Mouse (Mus musculus) lung, postnatal 36 days (tissue): Measurements from ENCODE around the gene Plxnb3.
"Not testable (repeated sequence)": the region's sequence is repeated elsewhere in the genome, so short reads cannot be mapped to it uniquely, and the experiment has no call there.

Source experiments
- DNase-seq: peaks from one replicate; pipeline ENCODE4 v3.0.0; 2022; ENCODE audit warnings: mixed read lengths

Gene Plxnb3

DNA sequence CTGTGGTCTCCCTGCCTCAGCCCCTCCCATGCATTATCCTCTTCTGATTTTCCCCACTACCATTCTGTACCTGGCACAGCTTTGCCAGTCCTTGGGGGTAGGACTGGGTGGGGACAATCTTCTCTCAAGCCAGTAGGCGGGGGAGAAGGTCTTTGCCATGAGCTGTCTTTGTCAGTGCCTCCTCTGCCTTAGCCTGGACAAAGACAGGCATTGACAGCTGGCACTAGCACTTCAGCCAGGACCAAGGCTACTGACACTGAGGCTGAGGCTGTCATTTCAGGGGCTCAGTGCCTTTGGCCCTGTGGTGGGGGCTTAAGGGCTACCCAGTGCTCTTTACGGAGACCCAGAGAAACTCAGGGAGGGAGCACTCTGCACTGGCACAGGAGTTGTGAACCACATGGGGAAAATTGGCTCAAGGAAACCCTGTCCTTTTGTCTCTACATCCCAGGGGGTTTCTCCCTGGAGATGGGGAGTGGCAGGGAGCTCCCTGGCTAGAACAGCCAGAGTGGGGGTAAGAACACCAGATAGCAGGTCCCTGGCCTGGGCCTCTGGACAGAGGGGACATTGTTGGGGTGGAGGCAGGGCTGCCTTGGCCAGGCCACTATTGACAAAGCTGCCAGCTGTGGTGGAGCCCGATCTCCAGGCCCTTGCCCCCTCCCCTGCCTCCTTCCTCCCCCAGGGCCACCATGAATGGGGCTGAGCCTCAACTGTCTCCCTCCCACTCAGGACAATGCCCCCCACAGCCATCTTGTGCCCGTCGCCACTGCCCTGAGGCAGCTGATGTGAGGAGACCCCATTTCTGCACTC is at the start of gene Plxnb3:
TSS of gene Plxnb3 (plus strand) at position 757 of the 807 bp plus-strand sequence.
- no peak for DNase-seq

DNA sequence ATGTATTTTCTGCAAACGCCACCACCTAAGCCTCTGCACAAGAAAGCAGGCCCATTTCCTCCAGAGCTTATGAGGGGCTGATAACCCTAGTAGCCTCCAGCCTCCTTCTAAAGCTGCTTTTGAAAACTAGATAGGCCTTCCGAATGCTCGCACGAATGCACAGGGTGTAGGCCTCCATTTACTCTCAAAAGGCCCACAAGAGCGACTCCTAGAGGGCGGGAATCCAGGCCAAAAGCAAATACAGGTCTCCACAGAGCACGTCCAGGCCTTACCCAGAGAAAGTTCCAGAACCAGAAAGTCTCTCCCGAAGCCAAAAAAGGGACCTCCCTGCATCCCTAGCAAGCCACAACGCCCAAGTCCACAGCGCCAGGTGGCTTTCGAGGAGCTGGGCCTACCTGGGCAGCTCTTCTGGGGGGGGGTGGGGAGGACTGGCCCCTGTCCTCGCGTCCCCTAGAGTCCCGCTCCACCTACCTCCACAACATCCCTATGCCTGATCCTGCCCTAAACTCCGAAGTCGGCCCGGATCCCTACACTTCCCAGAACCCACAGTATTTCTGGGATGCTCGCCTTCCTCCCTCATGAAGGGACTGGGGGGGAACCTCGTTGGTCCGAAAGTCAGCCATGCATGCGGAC is 41.3 kb upstream of the Plxnb3 start:
- peak; percentile 72 for DNase-seq

DNA sequence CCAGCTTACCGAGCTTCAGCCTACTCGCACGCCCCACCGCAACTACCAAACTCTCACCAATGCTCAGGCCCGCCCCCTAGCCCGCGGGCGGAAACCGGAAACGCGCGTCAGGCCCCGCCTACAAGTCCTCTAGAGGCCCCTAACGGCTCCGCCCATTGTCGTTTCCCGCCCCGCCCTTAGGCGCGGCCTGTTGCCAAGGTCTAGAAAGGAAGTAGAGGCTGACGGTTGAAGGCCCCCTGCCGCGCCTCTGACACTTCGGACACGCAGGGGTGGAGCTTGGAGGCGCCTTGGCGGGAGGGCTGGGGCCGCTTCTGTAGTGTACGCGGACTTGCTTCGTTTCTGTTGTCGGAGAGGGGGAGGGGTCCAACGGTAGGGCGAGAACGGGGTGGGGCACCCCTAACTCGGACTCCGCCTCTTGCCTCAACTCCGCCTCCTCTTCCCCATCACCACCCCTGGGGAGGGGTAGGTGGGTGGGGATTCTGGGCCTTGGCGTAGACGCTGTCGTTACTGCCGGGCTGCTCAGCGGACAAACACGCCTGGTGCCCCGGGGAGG is 40.7 kb upstream of the Plxnb3 start, which contains the start of the genes Bcap31 and Abcd1:
TSS of gene Bcap31 (minus strand) at position 67 of the 553 bp plus-strand sequence.
TSS of gene Abcd1 (plus strand) at position 489 of the 553 bp plus-strand sequence.
- DNase-seq, result peak; percentile 98

DNA sequence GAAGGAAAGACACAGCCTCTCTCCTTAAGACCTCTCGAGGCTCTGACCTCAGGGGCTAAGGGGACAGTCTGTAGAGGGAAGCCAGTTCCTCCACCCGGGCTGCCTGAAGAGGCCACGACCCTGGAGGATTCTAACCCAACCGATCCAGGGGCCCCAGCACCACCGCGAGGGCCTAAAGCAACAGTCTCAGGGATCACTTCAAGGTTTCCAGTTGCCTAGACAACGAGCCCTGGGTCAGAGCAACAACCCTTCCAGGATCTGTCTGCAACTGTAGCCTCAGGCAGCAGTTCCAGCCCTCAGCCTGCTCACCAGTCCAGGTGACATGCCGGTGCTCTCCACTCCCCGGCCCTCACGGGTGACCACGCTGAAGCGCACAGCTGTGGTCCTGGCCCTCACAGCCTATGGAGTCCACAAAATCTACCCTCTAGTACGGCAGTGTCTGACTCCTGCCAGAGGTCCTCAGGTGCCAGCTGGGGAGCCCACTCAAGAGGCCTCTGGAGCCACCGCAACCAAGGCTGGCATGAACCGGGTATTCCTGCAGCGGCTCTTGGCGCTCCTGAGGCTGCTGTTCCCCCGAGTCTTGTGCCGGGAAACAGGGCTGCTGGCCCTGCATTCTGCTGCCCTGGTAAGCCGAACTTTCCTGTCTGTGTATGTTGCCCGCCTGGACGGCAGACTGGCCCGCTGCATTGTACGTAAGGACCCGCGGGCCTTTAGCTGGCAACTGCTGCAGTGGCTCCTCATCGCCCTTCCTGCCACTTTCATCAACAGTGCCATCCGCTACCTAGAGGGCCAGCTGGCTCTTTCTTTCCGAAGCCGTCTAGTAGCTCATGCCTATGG is 40.0 kb upstream of the Plxnb3 start:
- peak; percentile 14 for DNase-seq

DNA sequence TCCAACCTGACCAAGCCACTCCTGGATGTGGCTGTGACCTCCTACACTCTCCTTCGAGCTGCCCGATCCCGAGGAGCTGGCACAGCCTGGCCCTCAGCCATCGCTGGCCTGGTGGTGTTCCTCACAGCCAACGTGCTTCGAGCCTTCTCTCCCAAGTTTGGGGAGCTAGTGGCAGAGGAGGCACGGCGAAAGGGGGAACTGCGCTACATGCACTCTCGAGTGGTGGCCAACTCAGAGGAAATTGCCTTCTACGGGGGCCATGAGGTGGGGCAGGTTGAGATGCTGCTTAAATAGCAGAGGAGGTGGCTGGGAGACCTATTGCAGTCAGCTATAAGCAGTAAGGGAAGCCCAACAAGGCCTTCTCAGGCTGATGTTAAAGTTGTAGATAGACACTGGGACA is 39.2 kb upstream of the Plxnb3 start:
- peak; percentile 30 for DNase-seq

DNA sequence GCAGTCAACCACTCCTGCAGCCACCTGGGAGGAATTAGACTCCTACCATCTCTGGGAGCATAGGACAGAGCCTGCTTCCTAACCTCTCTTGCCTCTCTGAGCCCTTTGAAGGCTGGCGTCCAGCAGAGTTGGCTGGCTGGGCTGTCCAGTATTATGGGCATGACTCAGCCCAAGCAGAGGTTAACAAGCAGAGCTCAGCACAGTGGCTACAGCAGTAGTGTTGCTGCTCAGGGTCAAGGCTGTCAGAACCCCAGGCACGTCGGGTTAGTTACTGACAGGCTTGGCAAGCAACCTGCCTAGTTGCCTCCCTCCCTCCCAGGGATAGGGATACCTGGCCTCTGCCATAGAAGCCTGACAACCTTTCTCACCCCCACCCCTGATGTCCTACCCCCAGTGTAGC is 38.6 kb upstream of the Plxnb3 start:
- DNase-seq, result peak; percentile 22

DNA sequence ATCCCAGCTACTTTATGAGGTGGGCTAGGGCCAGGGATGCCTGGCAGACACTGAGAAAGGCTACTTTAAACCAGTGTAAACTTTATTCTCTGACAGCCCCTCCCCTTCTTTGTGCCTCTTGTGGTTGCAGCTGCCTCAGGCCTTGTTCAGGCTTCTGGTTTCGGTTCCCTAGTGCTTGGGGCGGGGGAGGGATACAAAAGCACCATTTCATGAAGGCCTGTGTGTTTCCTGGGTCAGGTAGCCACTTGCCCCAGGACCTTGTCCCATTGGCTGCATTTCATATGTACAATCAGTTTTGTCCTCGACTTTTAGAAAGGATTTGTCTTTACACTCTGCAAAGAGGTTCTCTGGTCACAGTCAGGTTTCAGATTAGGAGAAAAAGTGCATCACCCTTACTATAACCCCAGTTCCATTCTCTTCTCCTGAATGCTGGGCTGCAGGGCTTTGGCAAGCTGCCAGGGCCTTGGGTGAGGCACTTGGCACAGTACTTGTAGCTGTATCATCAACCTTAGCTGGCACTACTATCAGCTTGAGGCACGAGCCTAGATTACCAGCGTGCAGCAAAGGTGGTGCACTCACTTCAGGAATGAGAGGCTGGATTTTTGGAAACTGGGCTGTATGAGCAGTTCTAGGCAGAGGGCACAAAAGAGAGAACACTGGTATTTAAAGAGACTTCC is 38.1 kb upstream of the Plxnb3 start:
- DNase-seq, result peak; percentile 67

DNA sequence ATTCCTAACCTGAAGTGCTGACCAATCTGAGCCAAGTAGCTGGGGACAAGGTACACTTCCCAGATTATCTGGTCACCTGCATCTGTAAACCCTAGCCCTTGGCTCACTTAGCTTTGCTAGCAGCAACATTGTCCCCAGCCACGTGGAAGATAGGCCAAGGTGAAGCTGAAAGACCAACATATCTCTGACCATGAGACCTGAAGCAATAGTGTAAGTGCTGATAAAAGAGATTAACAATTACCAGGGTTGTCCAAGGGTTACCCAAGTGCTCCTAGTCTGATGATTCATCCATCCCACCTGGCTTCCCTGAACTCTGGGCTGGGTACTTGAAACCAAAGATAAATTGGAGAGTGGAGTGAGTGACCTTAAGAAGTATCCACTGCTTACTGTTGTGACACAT is 26.0 kb upstream of the Plxnb3 start:
- DNase-seq, result no peak

DNA sequence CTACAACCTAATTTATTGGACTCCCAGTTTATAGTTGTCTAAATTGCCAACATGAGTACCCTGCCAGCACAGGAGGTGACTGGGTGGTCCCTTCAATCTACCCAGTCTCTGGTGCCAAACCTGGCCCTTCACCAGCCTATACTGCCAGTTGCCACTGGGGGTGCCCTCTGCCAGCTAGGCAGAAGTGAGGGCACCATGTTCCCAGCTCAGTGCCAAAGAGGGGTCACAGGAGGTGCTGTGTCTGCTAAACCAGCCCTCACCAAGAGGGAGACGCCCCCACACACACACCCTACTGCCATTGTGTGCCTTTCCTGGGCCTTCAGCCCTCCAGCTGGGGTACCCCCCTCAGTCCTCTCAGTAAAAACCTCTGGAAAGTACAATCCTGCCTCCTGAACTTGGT is 18.7 kb upstream of the Plxnb3 start:
- no peak for DNase-seq

DNA sequence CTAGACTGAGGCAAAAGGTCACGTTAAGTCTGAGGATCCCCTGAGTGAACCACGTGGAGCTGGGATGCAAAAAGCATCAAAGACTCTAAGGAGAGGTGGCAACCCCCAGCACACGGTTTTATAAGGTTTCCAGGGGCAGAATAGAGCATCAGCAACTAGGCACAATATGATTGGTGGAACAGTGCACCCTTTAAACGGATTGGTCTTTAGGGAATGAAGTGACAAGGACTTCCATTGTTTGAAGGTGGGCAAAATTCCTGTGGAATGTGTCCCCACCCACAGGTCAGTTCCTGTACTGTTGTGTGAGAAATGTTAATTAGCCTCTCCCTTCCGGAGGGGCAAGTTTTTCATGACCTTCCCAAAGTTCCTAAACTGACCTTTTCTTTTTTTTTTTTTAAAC is 17.7 kb upstream of the Plxnb3 start:
- no peak for DNase-seq

DNA sequence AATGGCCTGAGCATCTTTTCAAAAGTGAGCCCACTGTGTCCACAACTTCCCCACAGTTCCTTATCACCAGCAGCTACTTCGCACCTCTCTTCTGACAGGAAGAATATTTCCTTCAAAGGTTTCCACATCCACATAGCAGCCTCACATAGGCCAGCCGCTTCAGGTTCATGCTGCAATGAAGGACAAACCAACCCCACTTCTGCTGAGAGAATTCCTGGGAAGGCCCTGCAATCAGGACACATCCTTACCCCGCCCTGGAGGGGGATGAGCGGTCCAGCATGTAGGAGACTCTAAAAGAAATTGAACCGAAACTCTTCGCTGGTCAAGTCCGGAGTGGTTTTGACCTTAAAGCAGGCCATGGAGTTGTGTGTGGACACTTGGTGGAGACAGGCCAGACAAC is 17.0 kb upstream of the Plxnb3 start:
- DNase-seq, result not testable (repeated sequence)

DNA sequence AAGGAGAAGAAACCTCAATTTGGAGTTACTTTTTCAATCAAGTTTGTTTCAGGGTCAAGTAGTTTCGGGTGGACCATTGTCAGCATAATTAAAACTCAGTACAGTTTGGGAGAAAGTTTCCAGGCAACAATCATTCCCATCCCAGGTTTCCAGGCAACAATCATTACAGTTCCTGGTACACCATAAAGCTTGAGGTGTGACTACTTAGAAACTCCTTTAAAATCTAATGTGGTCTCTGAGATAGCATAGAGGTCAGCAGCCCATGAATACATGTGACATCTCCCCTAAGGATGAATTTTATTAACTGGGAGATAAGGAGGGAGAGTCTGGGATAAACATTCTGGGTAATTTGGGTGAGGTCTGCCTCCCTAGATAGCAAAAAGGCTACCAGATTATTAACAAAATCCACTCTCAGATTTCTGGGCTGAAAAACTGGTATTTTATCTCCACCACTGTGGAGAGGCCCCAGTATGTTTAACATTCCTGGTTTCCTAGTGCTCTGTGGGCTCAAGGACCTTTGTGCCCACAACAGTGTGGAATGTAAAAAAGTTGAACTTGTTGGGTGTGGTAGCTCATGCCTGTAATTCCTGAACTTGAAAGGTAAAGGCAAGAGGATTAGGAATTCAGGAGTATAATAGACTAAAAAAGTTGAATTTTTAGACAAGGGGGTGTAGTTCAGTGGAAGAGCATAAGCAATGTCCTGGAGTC is 12.0 kb upstream of the Plxnb3 start:
- DNase-seq, result no peak

DNA sequence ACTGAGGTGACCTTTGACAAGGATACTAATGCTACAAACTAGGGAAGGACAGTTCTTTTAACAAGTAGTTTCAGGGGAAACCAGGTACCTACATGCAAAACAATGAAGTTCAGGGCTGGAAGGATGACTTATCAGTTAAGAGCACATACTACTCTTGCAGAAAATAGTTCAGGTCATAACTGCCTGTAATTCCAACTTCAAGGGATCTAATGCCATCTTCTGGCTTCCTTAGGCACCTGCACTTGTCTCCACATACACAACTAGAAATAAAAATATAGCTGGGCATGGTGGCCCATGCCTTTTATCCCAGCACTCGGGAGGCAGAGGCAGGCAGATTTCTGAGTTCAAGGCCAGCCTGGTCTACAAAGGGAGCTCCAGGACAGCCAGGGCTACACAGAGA is 7.9 kb upstream of the Plxnb3 start:
- DNase-seq, result peak; percentile 24

DNA sequence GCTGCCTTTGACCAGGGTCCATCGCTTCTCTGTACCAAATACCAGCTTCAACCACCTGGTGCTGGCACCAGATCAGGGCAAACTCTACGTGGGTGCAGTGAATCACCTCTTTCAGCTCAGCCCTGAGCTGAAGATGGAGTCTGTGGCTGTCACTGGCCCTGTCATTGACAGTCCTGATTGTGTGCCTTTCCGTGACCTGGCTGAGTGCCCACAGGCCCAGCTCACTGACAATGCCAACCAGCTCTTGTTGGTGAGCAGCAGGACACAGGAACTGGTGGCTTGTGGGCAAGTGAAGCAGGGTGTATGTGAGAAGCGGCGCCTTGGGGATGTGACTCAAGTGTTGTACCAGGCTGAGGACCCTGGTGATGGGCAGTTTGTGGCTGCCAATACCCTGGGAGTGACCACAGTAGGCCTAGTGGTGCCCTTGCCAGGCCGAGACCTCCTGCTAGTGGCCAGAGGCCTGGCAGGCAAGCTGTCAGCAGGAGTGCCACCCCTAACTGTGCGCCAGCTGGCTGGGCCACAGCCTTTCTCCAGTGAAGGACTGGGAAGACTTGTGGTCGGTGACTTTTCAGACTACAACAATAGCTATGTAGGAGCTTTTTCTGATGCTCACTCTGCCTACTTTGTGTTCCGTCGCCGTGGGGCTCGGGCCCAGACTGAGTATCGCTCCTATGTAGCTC is 1.9 kb downstream of the Plxnb3 start:
- no peak for DNase-seq

DNA sequence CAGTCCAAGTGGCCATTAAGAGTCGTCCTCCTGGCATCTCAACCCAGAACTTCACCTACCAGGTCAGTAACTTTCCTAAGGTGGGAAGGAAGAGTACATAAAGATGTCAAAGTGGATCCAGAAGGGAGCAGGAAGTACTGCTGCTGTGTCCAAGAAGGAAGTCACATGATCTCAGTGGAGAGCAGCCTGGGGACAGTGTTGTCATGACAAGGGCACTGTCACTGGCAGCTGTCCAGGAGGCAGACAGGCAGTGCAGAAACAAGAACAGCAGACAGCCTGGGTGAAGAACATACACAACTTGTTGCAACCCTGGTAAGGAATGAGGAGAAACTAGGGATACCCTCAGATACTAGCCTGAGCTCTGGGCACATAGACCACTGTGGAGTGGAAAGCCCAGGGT is 8.4 kb downstream of the Plxnb3 start:
- DNase-seq, result peak; percentile 83

DNA sequence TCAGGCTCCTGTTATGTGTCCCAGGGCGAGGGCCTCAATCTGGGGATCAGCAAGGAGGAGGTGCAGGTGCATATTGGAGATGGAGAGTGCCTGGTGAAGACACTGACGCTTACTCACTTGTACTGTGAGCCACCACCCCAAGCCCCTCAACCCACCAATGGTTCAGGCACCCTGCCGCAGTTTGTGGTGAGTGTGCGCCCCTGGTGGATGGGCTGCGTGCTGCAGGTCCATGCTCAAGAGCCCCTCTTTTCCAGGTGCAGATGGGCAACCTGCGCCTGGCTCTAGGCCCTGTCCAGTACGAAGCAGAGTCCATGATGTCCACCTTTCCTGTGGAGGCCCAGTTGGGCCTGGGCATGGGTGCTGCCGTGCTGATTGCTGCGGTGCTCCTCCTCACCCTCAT is 10.4 kb downstream of the Plxnb3 start:
- no peak for DNase-seq

DNA sequence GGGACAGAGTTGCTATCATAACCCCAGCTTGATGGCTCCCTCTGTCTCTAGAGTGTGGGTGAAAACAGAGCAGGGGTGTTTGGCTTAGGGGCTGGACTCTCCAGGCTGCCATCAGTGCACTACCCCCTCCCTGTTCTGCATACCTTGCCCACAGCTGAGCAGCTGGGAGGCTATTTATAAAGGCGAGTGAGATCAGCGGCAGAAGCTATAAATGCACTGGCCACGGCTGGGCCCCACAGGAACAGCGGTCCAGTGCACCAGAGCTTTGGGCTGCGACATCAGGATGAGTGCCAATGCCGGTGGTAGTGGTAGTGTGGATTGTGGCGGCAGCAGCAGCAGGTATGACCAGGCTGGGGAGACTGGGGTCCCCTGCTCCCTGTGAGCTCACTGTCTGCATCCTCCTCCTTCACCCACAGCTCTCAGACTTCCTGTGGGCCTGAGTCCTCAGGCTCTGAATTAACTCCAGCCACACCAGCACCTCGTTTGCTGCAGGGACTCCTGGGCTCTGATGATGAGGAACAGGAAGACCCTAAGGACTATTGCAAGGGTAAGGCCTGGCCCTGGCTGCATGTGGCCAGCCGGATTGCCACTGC is 17.4 kb downstream of the Plxnb3 start, which contains the start of gene Srpk3:
TSS of gene Srpk3 (plus strand) at position 238 of the 593 bp plus-strand sequence.
- DNase-seq, result no peak

DNA sequence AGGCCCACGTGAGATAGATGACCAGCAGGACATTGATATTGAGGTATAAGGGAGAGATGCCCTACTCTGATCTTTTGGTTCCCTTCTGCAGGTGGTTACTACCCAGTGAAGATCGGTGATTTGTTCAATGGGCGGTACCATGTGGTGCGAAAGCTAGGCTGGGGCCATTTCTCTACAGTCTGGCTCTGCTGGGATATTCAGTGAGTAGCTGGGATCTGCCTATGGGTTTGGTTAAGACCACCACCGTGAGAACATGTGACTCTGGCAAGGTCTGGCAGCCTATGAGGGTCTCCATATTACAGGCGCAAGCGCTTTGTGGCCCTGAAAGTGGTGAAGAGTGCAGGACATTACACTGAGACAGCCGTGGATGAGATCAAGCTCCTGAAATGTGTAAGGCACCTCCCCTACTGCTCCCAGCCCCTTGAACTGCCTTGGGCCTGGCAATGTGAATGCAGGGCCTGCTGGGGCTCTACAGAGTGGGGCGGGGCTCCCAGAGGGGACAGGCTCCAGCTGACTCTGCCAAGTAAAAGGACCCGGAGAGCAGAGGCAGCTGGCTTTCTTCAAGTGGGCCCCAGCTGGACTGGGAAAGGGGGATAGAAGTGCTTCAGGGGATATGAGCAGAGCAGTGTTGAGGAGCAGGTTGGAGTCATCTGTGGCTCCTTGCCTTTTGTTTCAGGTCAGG is 18.1 kb downstream of the Plxnb3 start:
- peak; percentile 27 for DNase-seq

DNA sequence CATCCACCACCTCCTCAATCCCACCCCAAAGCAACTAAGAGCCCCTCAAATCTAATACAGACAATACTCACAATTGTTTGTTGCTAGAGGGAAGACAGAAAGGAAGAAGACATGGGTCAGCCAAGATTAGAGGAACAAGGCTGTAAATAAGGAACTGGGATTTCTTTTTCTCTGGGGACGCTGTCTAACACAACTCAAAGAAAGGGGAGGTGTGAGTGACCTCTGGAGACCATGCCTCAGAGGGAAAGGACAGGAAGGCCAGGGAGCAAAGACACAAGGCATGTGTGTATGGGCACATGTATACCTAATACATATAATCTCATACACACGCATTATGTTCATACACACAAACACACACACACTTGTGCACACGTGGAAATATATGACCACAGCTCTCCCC is 25.3 kb downstream of the Plxnb3 start:
- no peak for DNase-seq

DNA sequence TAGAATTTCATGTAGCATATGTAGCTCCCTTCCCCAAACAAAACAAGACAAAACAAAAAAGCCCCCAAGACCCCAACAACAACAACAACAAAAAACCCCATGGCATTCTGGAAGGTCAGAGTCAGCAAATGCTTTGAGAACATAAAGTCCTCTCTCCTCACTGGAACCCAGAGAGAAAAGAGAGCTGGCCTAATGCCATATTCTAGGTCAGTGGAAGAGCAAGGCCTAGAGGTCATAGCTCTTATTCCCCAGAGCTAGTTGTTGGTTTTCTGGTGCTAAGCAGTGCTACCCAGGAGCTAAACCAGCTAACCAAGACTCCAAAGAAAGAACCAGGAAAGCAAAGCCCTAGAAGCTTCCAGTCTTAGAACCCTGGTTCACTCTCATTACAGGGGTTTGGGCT is 28.8 kb downstream of the Plxnb3 start:
- DNase-seq, result no peak
